Mouse (Mus musculus): ENCODE data around the gene Oas1g. TPM values are rescaled to one million over a fixed set of nuclear protein-coding genes. Genes with fewer than 3 reads are reported as not detected.

The Oas1g gene
- polyA plus RNA-seq, 1 experiment from 2014 or later, result not detected

DNA sequence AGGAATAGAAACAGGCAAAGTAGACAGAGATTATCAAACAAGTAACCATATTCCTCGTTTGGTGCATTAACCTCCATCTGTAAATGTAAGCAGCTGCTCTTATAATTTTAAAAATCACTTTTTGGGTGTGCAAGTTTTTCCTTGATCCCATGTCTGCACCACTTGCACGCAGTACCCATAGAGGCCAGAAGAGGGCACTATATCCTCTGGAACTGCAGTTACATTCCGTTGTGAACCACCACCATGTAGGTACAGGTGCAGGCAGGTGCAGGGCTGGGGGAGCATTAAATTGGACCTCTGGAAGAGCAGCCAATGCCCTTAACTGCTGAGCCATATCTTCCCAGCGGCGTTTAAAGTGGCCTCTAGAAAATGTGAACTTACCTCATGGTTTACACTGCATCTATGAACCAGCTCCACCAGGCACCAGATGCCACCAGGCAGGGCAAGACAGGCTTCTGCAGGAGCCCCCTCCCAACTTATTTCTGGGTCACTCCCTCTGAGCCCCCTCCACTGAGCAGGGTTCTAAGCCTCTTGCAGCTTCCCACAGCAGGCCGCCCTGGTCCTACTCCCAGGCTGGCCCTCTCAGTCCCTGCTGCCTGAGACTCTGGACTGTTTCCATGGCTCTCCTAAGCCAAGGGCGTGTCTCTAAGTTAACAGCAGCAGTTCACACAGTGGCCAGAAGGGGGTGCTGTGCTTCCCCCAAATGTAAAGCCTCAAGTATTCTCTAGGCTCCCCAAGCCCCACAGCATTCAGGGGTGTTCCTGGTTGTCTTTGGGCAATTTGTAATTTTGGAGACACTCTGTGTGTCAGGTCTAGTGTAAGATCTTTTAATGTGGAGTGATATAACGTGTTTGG is 50.5 kb downstream of the Oas1g start:
- H3K9me3 ChIP-seq, result no peaks in the 10 kb centered on the region
- H3K27me3 ChIP-seq, result peaks cover 19% of the 10 kb centered on the region
- H3K9ac ChIP-seq, result no peak overlapping the region
- 9% methylated on average over 8 of the region's 8 CpGs for WGBS
- ATAC-seq (ENCODE audit: low FRiP score, low read depth), result no peak
- H3K4me2 ChIP-seq (replicated peaks), result no peak overlapping the region
- no peaks in the 10 kb centered on the region for H3K4me1 ChIP-seq
- no peaks in the 10 kb centered on the region for H3K36me3 ChIP-seq
- H3K4me3 ChIP-seq, result no peak overlapping the region
- no peak overlapping the region for H3K27ac ChIP-seq

DNA sequence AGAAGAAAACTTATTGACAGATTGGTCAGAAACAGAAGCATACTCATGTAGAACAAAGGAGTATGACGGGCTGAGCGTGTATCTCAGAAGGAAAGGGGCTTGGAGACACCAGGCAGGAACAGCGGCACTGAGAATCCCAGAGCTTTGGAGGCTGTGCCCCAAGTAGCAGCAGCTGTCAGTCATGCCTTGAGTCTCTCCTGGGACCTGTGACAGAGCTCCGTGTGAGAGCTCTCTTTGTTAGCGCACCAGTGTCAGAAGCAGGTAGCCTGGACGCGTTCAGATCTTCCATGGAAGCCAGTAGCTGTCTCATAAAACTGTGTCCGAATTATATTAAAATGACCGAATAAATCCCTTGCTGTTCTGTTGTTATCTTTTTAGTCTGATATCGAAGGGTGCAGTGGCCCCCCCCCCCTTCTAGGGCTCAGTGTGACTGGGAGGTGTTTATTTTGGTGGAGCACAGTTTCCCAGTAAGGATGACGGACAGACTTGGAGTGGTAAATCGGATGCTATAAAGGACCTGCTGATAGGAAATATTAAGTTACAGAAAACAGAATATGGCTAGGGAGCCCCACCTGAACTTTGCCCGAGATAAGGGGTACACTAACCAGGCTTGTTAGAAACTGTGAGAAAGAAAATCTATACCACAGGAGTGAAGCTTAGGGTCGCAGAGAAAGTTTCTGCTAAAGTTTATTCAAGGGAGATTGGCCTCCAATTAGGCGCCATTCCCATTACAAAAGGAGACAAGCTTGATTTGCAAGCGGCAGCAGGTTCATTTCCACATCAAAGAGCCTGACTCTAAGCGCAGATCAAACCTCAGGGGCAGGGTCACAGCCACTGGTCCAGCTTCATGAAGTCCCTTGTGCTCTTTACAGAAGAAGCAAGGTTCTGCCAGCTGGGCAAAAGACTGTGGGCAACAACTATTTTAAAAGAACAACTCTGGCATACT is 53.8 kb downstream of the Oas1g start:
- WGBS, result 15% methylated on average over 17 of the region's 17 CpGs
- no peaks in the 10 kb centered on the region for H3K9me3 ChIP-seq
- no peak overlapping the region for H3K27ac ChIP-seq
- H3K9ac ChIP-seq, result no peak overlapping the region
- H3K4me2 ChIP-seq (replicated peaks), result no peak overlapping the region
- no peaks in the 10 kb centered on the region for H3K36me3 ChIP-seq
- H3K4me1 ChIP-seq, result no peaks in the 10 kb centered on the region
- ATAC-seq (ENCODE audit: low FRiP score, low read depth), result no peak
- H3K27me3 ChIP-seq, result peaks cover 19% of the 10 kb centered on the region
- H3K4me3 ChIP-seq, result no peak overlapping the region

DNA sequence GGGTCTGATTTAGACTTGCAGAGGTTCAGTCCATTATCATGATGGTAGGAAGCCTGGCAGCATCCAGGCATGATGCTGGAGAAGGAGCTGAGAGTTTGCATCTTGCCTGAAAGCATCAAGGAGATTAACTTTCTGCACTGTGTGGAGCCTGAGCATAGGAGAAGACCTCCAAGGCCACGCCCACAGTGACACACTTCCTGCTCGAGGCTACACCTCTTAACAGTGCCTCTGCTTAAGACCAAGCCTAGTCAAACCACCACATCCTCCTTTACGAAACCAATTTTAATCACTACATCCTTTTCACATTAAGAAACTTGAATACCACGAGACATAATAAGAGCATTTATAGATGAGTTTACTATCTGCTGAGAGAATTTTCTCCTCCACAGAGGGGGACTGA is 56.4 kb downstream of the Oas1g start:
- WGBS, result 86% methylated on average over 4 of the region's 4 CpGs
- H3K4me3 ChIP-seq, result no peak overlapping the region
- no peaks in the 10 kb centered on the region for H3K9me3 ChIP-seq
- no peak overlapping the region for H3K27ac ChIP-seq
- H3K4me2 ChIP-seq (replicated peaks), result no peak overlapping the region
- no peak for ATAC-seq (ENCODE audit: low FRiP score, low read depth)
- no peak overlapping the region for H3K9ac ChIP-seq
- H3K36me3 ChIP-seq, result no peaks in the 10 kb centered on the region
- no peaks in the 10 kb centered on the region for H3K4me1 ChIP-seq
- H3K27me3 ChIP-seq, result peaks cover 16% of the 10 kb centered on the region

Small RNA genes lying within 50 kb of the gene (microRNA-seq; reads per million reads assigned to microRNA genes)
- not detected for gene Gm22907

Other genes with a start within 250 kb of the Oas1g start
- gene Rasal1, start 238.8 kb downstream of the Oas1g start, polyA plus RNA-seq (2015; fragmentation: Nextera tagmentation; extraction: Ambion mirVana), result 0.70 and 0.78 TPM in 2 replicates
- gene Dtx1, start 175.7 kb downstream of the Oas1g start, polyA plus RNA-seq (2015; fragmentation: Nextera tagmentation; extraction: Ambion mirVana), result 5.1 and 5.6 TPM in 2 replicates
- gene Oas2, start 137.8 kb downstream of the Oas1g start, polyA plus RNA-seq (2015; fragmentation: Nextera tagmentation; extraction: Ambion mirVana), result 0.22 TPM in 2 replicates
- 0.18 and 0.20 TPM in 2 replicates for gene Oas3, start 110.0 kb downstream of the Oas1g start, polyA plus RNA-seq (2015; fragmentation: Nextera tagmentation; extraction: Ambion mirVana)
- not detected in 2 replicates for gene Oas1e, start 92.1 kb downstream of the Oas1g start, polyA plus RNA-seq (2015; fragmentation: Nextera tagmentation; extraction: Ambion mirVana)
- 0.24 and 0.37 TPM in 2 replicates for gene Oas1c, start 75.1 kb downstream of the Oas1g start, polyA plus RNA-seq (2015; fragmentation: Nextera tagmentation; extraction: Ambion mirVana)
- gene Oas1f, start 40.2 kb downstream of the Oas1g start, polyA plus RNA-seq (2015; fragmentation: Nextera tagmentation; extraction: Ambion mirVana), result not detected in 2 replicates
- not detected in 2 replicates for gene Oas1h, start 26.2 kb downstream of the Oas1g start, polyA plus RNA-seq (2015; fragmentation: Nextera tagmentation; extraction: Ambion mirVana)
- gene Oas1a, start 19.9 kb upstream of the Oas1g start, polyA plus RNA-seq (2015; fragmentation: Nextera tagmentation; extraction: Ambion mirVana), result 1.2 and 1.4 TPM in 2 replicates
- not detected in 2 replicates for gene Oas1d, start 26.9 kb upstream of the Oas1g start, polyA plus RNA-seq (2015; fragmentation: Nextera tagmentation; extraction: Ambion mirVana)
- 0.09 and 0.15 TPM in 2 replicates for gene Rph3a, start 122.5 kb upstream of the Oas1g start, polyA plus RNA-seq (2015; fragmentation: Nextera tagmentation; extraction: Ambion mirVana)